Mouse (Mus musculus) heart, embryonic 16.5 days (tissue): ENCODE measurements at regions not wholly inside any gene's neighbourhood (a gene's known extent, or its start where the extent isn't known, plus 50 kb on each side); places are given as distances from the start of the nearest gene placed in this dataset.

Source experiments
- ATAC-seq: fragments of 200-750 bp; cut with Nextera tagmentation; replicated peaks from 2 replicates; pipeline ENCODE4 v1.8.0; 2017; ENCODE audit warnings: moderate number of reproducible peaks; ENCODE audit not compliant: insufficient read depth, low FRiP score; ENCODE audit errors: extremely low read depth
- H3K27ac ChIP-seq: fragments of 300-500 bp; sonication (generic); 2 replicates; pipeline ENCODE4 v1.5.1; 2014; ENCODE audit warnings: mild to moderate bottlenecking, low read length, control low read depth, moderate library complexity
- H3K27me3 ChIP-seq: fragments of 300-500 bp; sonication (generic); 2 replicates; pipeline ENCODE4 v1.6.1; 2014; ENCODE audit warnings: low read length, mixed read lengths; ENCODE audit not compliant: control insufficient read depth, insufficient read depth
- H3K36me3 ChIP-seq: fragments of 300-500 bp; sonication (generic); 2 replicates; pipeline ENCODE4 v1.6.1; 2014; ENCODE audit not compliant: control insufficient read depth, insufficient read depth
- H3K4me1 ChIP-seq: fragments of 300-500 bp; sonication (generic); 2 replicates; pipeline ENCODE4 v1.6.1; 2014; ENCODE audit warnings: low read length, mixed read lengths; ENCODE audit not compliant: control insufficient read depth, insufficient read depth
- H3K4me2 ChIP-seq: fragments of 300-500 bp; sonication (generic); 2 replicates; pipeline ENCODE4 v1.6.1; 2014; ENCODE audit warnings: low read depth, mild to moderate bottlenecking, control low read depth, low read length
- H3K4me3 ChIP-seq: fragments of 300-500 bp; sonication (generic); 2 replicates; pipeline ENCODE4 v1.5.1; 2014; ENCODE audit warnings: mild to moderate bottlenecking, control low read depth, low read length
- H3K9ac ChIP-seq: fragments of 300-500 bp; sonication (generic); 2 replicates; pipeline ENCODE4 v1.6.1; 2014; ENCODE audit warnings: low read length, control low read depth
- H3K9me3 ChIP-seq: fragments of 300-500 bp; sonication (generic); replicated peaks from 2 replicates; pipeline ENCODE4 v1.6.1; 2016; ENCODE audit warnings: low read length; ENCODE audit not compliant: control insufficient read depth
- WGBS: fragments of 180-500 bp; shearing (Covaris S2); extraction: QIAGEN DNeasy Blood & Tissue Kit; methylation state at CpG from one replicate; pipeline ENCODE4 v1.1.7; 2014; 5-methylcytosine and 5-hydroxymethylcytosine counted together

- WGBS, result 61% methylated on average over 4 of the region's 4 CpGs
- no peaks in the 10 kb centered on the region for H3K36me3 ChIP-seq
- no peaks in the 10 kb centered on the region for H3K4me1 ChIP-seq
- H3K27me3 ChIP-seq, result no peaks in the 10 kb centered on the region
- no peak overlapping the region for H3K4me3 ChIP-seq
- H3K9ac ChIP-seq, result no peak overlapping the region
- no peak for ATAC-seq
- no peak overlapping the region for H3K4me2 ChIP-seq
- no peaks in the 10 kb centered on the region for H3K9me3 ChIP-seq
- H3K27ac ChIP-seq, result no peak overlapping the region
These were observed 430.6 kb downstream of the Dmac1 start for GRCm38 (mm10) chr4:74847332-74848053.

DNA sequence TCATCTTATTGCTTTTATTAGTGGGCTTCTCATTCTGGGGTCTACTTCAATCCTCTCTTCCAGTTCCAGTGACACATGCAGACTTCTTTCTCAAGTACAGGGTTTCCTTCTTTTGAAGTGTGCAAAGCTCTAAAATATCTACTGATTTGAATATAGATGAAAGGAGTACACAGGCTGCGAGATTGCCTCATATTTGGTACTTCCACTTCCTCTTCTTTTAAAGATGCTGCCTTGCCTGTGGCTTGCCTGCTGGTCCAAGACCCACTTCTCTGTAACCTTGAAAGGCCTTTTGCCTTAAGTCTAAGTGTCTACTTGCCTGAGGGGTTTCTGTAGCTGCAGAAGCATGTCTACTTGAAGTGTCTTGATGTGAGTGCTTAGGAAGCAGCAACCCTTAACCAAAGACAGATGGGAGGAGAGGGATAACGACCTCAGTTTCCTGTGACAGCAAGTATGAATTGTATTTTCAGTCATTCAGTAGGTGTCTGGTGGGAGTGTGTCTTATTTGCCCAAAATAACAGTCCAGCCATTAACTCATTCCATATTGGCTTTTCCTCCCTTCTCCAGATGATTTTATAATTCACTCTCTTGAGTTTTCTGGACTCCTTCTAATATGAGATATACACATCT, 479.8 kb downstream of the Dmac1 start:
- 66% methylated on average over 2 of the region's 2 CpGs for WGBS
- H3K27me3 ChIP-seq, result no peaks in the 10 kb centered on the region
- no peak overlapping the region for H3K4me2 ChIP-seq
- no peaks in the 10 kb centered on the region for H3K9me3 ChIP-seq
- H3K4me3 ChIP-seq, result no peak overlapping the region
- H3K4me1 ChIP-seq, result no peaks in the 10 kb centered on the region
- H3K36me3 ChIP-seq, result no peaks in the 10 kb centered on the region
- ATAC-seq, result no peak
- no peak overlapping the region for H3K27ac ChIP-seq
- no peak overlapping the region for H3K9ac ChIP-seq

DNA sequence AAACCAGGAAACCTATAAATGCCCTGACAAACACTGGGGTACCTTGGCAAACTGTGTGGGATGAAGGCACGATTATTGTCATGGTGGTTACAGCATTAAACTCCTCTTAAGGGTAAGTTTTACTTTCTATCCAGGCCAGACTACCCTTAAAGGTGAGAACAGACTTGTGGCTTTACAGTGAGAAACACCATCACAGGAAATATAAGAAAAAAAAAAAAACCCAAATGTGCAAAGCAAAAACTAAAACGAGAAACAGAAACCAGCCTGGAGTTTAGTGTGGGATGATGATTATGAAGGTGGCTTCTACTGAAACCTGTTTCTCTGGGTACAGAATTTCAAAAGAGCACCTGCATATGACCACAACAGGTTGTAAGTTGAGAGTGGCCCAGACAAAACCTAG, 480.6 kb downstream of the Dmac1 start:
- Histone ChIP-seq H3K27me3 (no peaks in the 10 kb centered on the region), H3K36me3 (no peaks in the 10 kb centered on the region), H3K4me1 (no peaks in the 10 kb centered on the region), H3K4me2 (no peak overlapping the region), H3K4me3 (no peak overlapping the region), H3K9ac (no peak overlapping the region), H3K27ac (no peak overlapping the region), H3K9me3 (no peaks in the 10 kb centered on the region)
- WGBS, result 69% methylated on average over 2 of the region's 2 CpGs
- ATAC-seq, result no peak

- Histone ChIP-seq H3K27me3 (no peaks in the 10 kb centered on the region), H3K4me1 (no peaks in the 10 kb centered on the region), H3K27ac (no peak overlapping the region), H3K36me3 (no peaks in the 10 kb centered on the region), H3K9me3 (no peaks in the 10 kb centered on the region), H3K9ac (no peak overlapping the region), H3K4me3 (no peak overlapping the region), H3K4me2 (no peak overlapping the region)
- ATAC-seq, result no peak
These were observed 481.4 kb downstream of the Dmac1 start for GRCm38 (mm10) chr4:74796676-74797075.

GRCm38 (mm10) chr4:74747985-74748384, 505.7 kb downstream of the Kdm4c start:
- Histone ChIP-seq H3K4me2 (no peak overlapping the region), H3K27ac (peak overlapping the region; percentile 53; the same call in 1 of the 2 replicates)
- WGBS, result 14% methylated on average over 2 of the region's 2 CpGs

GRCm38 (mm10) chr4:74739642-74740041, 497.3 kb downstream of the Kdm4c start:
- no peaks in the 10 kb centered on the region for H3K9me3 ChIP-seq
- H3K27me3 ChIP-seq, result no peaks in the 10 kb centered on the region
- H3K27ac ChIP-seq, result no peak overlapping the region
- no peak overlapping the region for H3K4me2 ChIP-seq
- no peak overlapping the region for H3K4me3 ChIP-seq
- no peak for ATAC-seq
- WGBS, result 62% methylated on average over 2 of the region's 2 CpGs
- H3K4me1 ChIP-seq, result no peaks in the 10 kb centered on the region
- H3K9ac ChIP-seq, result no peak overlapping the region
- no peaks in the 10 kb centered on the region for H3K36me3 ChIP-seq

More at GRCm38 (mm10) chr4:74747985-74748384, 505.7 kb downstream of the Kdm4c start:
- H3K4me3 ChIP-seq, result no peak overlapping the region
- H3K27me3 ChIP-seq, result no peaks in the 10 kb centered on the region
- ATAC-seq, result no peak
- no peaks in the 10 kb centered on the region for H3K9me3 ChIP-seq
- no peak overlapping the region for H3K9ac ChIP-seq
- H3K4me1 ChIP-seq, result peaks cover 4% of the 10 kb centered on the region; the same call in 1 of the 2 replicates
- H3K36me3 ChIP-seq, result no peaks in the 10 kb centered on the region
